Mouse (Mus musculus): Measurements from ENCODE around the gene Vnn3. TPM values are rescaled to one million over a fixed set of nuclear protein-coding genes. Genes with fewer than 3 reads are reported as not detected.

The Vnn3 gene
- total RNA-seq, 2 experiments from 2014 or later = 0.26 TPM; not detected in 1

GRCm38 (mm10) chr10:23838910-23839309 lies 12.4 kb upstream of the Vnn3 start:
- Histone ChIP-seq H3K27ac (no peak overlapping the region), H3K4me3 (no peak overlapping the region)
- no peak for DNase-seq (ENCODE audit: low spot score in 2 of 2)
- no peak for TF ChIP-seq CTCF (conservative IDR thresholded peaks at IDR 0.05)

GRCm38 (mm10) chr10:23839368-23839767 lies 11.9 kb upstream of the Vnn3 start:
- Histone ChIP-seq H3K4me3 (no peak overlapping the region), H3K27ac (no peak overlapping the region)
- TF ChIP-seq CTCF (conservative IDR thresholded peaks at IDR 0.05) = no peak
- no peak for DNase-seq (ENCODE audit: low spot score in 2 of 2)

DNA sequence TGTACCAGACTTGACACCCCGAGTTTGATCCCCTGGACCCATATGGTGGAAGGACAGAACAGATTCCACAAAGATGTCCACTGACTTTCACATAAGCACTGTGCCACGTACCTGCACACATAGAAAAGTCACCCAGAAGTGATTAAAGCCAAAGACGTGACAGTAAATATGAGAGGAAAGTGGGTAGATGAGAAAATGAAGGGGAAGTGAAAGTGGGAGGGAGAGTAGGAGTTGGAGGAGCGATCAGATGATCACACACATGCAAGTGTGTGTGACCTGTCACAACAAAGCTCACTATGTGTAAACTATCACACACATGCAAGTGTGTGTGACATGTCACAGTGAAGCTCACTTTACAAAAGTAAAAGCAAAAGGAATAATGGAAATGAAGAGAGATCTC lies 10.8 kb upstream of the Vnn3 start:
- no peak for TF ChIP-seq CTCF (conservative IDR thresholded peaks at IDR 0.05)
- no peak for DNase-seq (ENCODE audit: low spot score in 2 of 2)
- Histone ChIP-seq H3K27ac (no peak overlapping the region), H3K4me3 (no peak overlapping the region)

- no peak for DNase-seq (ENCODE audit: low spot score in 2 of 2)
- no peak overlapping the region for H3K4me3 ChIP-seq
- no peak for TF ChIP-seq CTCF (conservative IDR thresholded peaks at IDR 0.05)
These were observed 834 bp downstream of the Vnn3 start for GRCm38 (mm10) chr10:23852096-23852495.

DNA sequence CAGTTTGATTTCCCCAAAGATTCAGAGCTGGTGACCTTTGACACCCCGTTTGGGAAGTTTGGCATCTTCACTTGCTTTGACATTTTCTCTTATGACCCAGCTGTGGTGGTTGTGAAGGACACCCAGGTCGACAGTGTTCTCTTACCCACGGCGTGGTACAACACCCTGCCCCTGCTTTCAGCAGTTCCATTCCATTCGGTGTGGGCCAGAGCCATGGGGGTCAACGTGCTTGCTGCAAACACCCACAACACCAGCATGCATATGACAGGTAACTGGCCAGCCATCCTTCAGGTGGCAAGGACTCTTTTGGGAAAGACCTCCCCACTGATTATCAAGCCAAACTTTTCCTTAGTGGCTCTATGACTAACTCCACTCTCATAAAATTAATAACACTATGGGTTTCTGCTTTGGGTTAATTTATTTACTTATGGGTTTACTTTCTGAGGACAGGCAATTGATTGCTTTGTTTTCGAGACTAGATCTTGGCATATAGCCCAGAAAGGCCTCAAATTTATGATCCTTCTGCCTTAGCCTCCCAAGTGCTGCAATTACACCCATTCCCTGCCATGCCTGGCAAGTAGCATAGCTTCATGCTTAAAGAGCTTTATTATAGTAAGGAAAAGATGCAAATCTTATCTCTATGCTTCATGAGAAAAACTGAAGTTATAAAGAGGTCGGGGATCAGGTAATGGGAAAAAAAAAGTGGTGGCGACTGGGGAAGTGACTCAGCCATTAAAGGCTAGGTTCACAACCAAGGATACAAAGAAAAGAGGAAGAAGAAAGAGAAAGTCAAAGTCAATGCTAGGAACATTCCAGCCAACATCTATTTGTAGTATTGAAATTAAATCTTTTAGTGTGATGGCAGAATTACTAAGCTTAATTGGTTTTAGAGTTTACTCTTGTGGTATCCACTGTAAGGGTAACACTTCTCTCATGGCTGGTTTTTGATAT lies 13.4 kb downstream of the Vnn3 start:
- Histone ChIP-seq H3K27ac (no peak overlapping the region), H3K4me3 (no peak overlapping the region)
- no peak for TF ChIP-seq CTCF (conservative IDR thresholded peaks at IDR 0.05)
- DNase-seq (ENCODE audit: low spot score in 2 of 2) = no peak

More at GRCm38 (mm10) chr10:23852096-23852495, 834 bp downstream of the Vnn3 start:
- H3K27ac ChIP-seq = no peak overlapping the region

GRCm38 (mm10) chr10:23880695-23881094 lies 29.4 kb downstream of the Vnn3 start:
- DNase-seq (ENCODE audit: low spot score in 2 of 2) = peak in 1 of 2 experiments; percentile 18
- TF ChIP-seq CTCF (conservative IDR thresholded peaks at IDR 0.05) = peak; percentile 69
- no peak overlapping the region for H3K4me3 ChIP-seq
- H3K27ac ChIP-seq = no peak overlapping the region

DNA sequence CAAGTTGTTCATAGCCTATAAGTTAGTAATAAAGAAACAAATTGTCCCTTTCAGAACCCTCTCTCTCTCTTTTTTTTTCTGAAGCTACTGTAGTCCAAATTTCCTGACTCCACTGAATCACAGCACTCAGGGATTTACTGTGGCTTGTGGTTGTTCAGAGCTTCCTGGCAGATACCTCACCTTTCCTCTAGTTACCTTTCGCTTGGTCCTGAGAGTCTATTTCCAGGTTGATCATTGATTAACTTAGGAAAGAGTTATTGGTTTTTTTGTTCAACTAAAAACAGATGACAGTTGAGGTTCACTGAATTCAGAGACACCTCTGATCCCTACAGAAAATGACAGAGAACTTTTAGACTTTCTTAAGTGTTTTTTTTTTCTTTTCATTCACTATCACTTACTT lies 33.6 kb downstream of the Vnn3 start:
- DNase-seq (ENCODE audit: low spot score in 2 of 2) = no peak
- no peak for TF ChIP-seq CTCF (conservative IDR thresholded peaks at IDR 0.05)
- H3K27ac ChIP-seq = no peak overlapping the region

GRCm38 (mm10) chr10:23886060-23886459 lies 34.8 kb downstream of the Vnn3 start:
- Histone ChIP-seq H3K4me3 (no peak overlapping the region), H3K27ac (no peak overlapping the region)
- DNase-seq (ENCODE audit: low spot score in 2 of 2) = no peak
- no peak for TF ChIP-seq CTCF (conservative IDR thresholded peaks at IDR 0.05)

More for the DNA sequence above, 33.6 kb downstream of the Vnn3 start:
- H3K4me3 ChIP-seq = no peak overlapping the region

DNA sequence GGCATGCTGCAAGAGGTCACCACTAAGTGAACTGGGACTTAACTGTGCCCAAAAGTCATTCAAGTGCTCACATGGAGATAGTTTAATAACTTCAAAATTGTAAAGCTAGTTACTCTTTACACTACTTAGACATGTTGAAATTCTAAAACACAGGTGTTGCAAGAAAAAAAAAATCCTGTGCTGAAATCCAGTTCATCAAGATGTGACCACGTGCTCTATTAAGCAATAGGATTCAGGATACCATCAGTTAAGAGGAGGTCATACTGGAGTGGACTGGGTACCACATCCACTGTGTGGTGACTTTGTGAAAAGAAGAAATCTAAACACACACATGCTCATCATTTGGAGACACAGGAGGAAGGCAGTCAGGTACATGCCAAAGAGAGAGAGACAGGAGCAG lies 41.7 kb downstream of the Vnn3 start:
- Histone ChIP-seq H3K4me3 (no peak overlapping the region), H3K27ac (no peak overlapping the region)
- DNase-seq (ENCODE audit: low spot score in 2 of 2) = no peak
- no peak for TF ChIP-seq CTCF (conservative IDR thresholded peaks at IDR 0.05)

GRCm38 (mm10) chr10:23894601-23895349 lies 43.5 kb downstream of the Vnn3 start, which contains the start of gene Vnn1:
TSS of gene Vnn1 (plus strand) at chr10:23894688.
- no peak for TF ChIP-seq CTCF (conservative IDR thresholded peaks at IDR 0.05)
- no peak for DNase-seq (ENCODE audit: low spot score in 2 of 2)
- H3K4me3 ChIP-seq = peak within 1 kb of the TSS; percentile 36; the same call in 1 of the 2 replicates
- no peak within 1 kb of the TSS for H3K27ac ChIP-seq

DNA sequence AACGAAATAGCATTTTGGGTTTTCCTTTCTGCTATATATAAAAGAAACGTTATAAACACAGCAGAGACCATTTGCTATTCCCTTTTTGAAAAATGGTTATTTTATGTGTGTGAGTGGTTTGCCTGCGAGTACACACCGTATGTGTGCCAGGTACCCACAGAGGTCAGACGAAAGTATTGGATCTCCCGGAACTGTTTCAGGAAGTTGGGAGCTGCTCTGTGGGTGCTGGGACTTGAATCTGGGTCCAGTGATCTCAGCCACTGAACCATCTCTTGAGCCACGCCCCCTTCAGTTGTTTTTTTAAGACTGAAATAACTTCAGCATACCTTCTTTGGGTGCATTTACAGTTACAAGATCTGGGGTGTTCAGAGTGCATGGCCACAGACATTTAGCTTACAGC lies 44.1 kb downstream of the Vnn3 start:
- H3K4me3 ChIP-seq = no peak overlapping the region
- no peak overlapping the region for H3K27ac ChIP-seq
- TF ChIP-seq CTCF (conservative IDR thresholded peaks at IDR 0.05) = no peak
- no peak for DNase-seq (ENCODE audit: low spot score in 2 of 2)

- H3K27ac ChIP-seq = no peak overlapping the region
- no peak for TF ChIP-seq CTCF (conservative IDR thresholded peaks at IDR 0.05)
- DNase-seq (ENCODE audit: low spot score in 2 of 2) = no peak
These were observed 49.9 kb downstream of the Vnn3 start for GRCm38 (mm10) chr10:23901119-23901518.

GRCm38 (mm10) chr10:23905661-23906060 lies 54.4 kb downstream of the Vnn3 start:
- no peak for DNase-seq (ENCODE audit: low spot score in 2 of 2)
- no peak overlapping the region for H3K27ac ChIP-seq
- no peak for TF ChIP-seq CTCF (conservative IDR thresholded peaks at IDR 0.05)
- H3K4me3 ChIP-seq = no peak overlapping the region

More at GRCm38 (mm10) chr10:23901119-23901518, 49.9 kb downstream of the Vnn3 start:
- no peak overlapping the region for H3K4me3 ChIP-seq

Other genes starting within 250 kb of the Vnn3 start
- 100 to 1,000 TPM; 201 to 281 TPM for gene Rps12, start 64.2 kb upstream of the Vnn3 start, total RNA-seq (2021)
- 10 to 100 TPM; 28.1 to 31.2 TPM for gene Slc18b1, start 54.5 kb upstream of the Vnn3 start, total RNA-seq (2021)
- gene Vnn1, start 43.2 kb downstream of the Vnn3 start, total RNA-seq (2021) = under 1 TPM in 1 of 2 experiments, not detected in 1; 0.20 TPM
- gene Taar1, start 68.9 kb downstream of the Vnn3 start, total RNA-seq (2021) = not detected
- not detected for gene Taar2, start 87.1 kb downstream of the Vnn3 start, total RNA-seq (2021)
- gene Taar3, start 98.1 kb downstream of the Vnn3 start, total RNA-seq (2021) = not detected
- gene Taar4, start 109.0 kb downstream of the Vnn3 start, total RNA-seq (2021) = not detected
- gene Taar5, start 119.2 kb downstream of the Vnn3 start, total RNA-seq (2021) = not detected
- gene Taar6, start 134.2 kb downstream of the Vnn3 start, total RNA-seq (2021) = not detected
- gene Taar7a, start 142.0 kb downstream of the Vnn3 start, total RNA-seq (2021) = not detected
- not detected for gene Taar7b, start 148.5 kb downstream of the Vnn3 start, total RNA-seq (2021)
- gene Taar7d, start 175.8 kb downstream of the Vnn3 start, total RNA-seq (2021) = not detected
- not detected for gene Taar7e, start 186.2 kb downstream of the Vnn3 start, total RNA-seq (2021)
- not detected for gene Taar7f, start 198.0 kb downstream of the Vnn3 start, total RNA-seq (2021)
- gene Taar8a, start 225.0 kb downstream of the Vnn3 start, total RNA-seq (2021) = not detected
- not detected for gene Taar8b, start 240.8 kb downstream of the Vnn3 start, total RNA-seq (2021)